Mouse (Mus musculus): ENCODE measurements around the gene Plcg2.

DNA sequence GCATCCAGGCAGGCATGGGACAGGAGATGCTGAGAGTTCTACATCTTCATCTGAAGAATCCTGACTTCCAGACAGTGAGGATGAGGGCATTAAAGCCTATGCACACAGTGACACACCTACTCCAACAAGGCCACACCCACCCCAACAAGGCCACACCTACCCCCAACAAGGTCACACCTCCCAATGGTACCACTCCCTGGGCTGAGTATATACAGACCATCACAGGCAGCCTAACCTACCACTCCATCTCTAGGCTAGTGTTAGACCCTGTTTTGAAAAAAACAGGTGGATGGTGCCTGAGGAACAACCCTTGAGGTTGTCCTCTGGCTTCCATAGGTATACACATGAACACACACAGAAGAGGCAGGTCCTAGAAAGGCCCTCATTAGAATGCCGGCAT is 154.2 kb downstream of the Plcg2 start:
- TF ChIP-seq CTCF (IDR thresholded peaks at IDR 0.05; ENCODE audit: low read depth) (no peak), EP300 (optimal IDR thresholded peaks at IDR 0.05) (no peak)

Measured in stomach, postnatal 0 days (tissue).